Comparison of ENCODE assay signal across 10 mouse cellular contexts in the genomic region with DNA sequence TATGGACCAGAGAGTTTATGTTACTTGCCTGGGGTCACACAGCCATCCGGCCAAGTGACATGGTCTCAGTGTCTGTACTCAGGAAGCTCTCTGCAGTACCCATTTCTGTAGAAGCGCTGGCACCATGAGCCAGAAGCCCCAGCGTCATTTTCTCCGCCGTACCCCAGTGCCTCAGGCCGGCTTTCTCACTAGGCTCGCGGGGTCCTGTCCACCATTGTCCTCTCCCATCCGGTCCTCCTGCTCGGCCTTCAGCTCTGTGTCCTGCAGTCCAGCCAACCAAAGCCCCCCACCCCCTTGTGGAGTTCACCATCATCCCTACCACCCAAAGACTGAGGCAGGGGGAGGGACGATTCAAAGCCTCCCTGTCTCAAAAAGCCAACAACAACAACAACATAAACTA. TPM values are rescaled to one million over a fixed set of nuclear protein-coding genes. Genes with fewer than 3 reads are reported as not detected.
DNase-seq lines count a peak whose midpoint lies in the region; ATAC-seq lines count a peak whose summit lies in the region.
"Had no signal": no experiment of that assay in that cellular context is flagged by ENCODE, and none has a peak within 500 bp of the region (broad histone marks: within the 10 kb centered on the region; RNA-seq: fewer than 3 reads in every experiment).

No protein-coding gene starts in this region.

- no peaks in the 10 kb centered on the region for H3K36me3 ChIP-seq in embryonic facial prominence, embryonic 10.5 days (replicated peaks)
- no peaks in the 10 kb centered on the region for H3K36me3 ChIP-seq in forebrain, embryonic 16.5 days (ENCODE audit: control insufficient read depth, insufficient read depth)
- H3K36me3 ChIP-seq in midbrain, embryonic 15.5 days (replicated peaks): no peaks in the 10 kb centered on the region

- no peak for ATAC-seq in forebrain, embryonic 16.5 days
- no peak for ATAC-seq in midbrain, embryonic 15.5 days (replicated peaks)
- ATAC-seq: Patski had no signal

- H3K27ac ChIP-seq in embryonic facial prominence, embryonic 10.5 days (replicated peaks): no peak overlapping the region
- no peak overlapping the region for H3K27ac ChIP-seq in forebrain, embryonic 16.5 days (ENCODE audit: low read length)
- no peak overlapping the region for H3K27ac ChIP-seq in midbrain, embryonic 15.5 days
- H3K27ac ChIP-seq: macrophage had no signal

- peak overlapping the region; percentile 84 for H3K4me2 ChIP-seq in forebrain, embryonic 16.5 days (ENCODE audit: low read length)
- H3K4me2 ChIP-seq in midbrain, embryonic 15.5 days: peak overlapping the region; percentile 88

- H3K4me3 ChIP-seq in embryonic facial prominence, embryonic 10.5 days: peak overlapping the region; percentile 59; the same call in 1 of the 2 replicates
- peak overlapping the region; percentile 55 for H3K4me3 ChIP-seq in forebrain, embryonic 16.5 days (replicated peaks; ENCODE audit: low read length)
- H3K4me3 ChIP-seq in midbrain, embryonic 15.5 days: no peak overlapping the region

- no peaks in the 10 kb centered on the region for H3K9me3 ChIP-seq in embryonic facial prominence, embryonic 10.5 days
- H3K9me3 ChIP-seq in forebrain, embryonic 16.5 days (ENCODE audit: control insufficient read depth, low read length): no peaks in the 10 kb centered on the region
- no peaks in the 10 kb centered on the region for H3K9me3 ChIP-seq in midbrain, embryonic 15.5 days

- WGBS in embryonic facial prominence, embryonic 10.5 days: 86% methylated on average over 11 of the region's 11 CpGs
- 85% methylated on average over 11 of the region's 11 CpGs for WGBS in forebrain, embryonic 16.5 days
- WGBS in midbrain, embryonic 15.5 days: 84% methylated on average over 11 of the region's 11 CpGs

- DNase-seq in kidney, adult 11 months: peak; percentile 36
- DNase-seq in kidney, adult 18-20 months: no peak
- DNase-seq in embryonic facial prominence, embryonic 10.5 days (ENCODE audit: low spot score): no peak
- DNase-seq in left cerebral cortex, adult 8-10 months (ENCODE audit: low spot score in 2 of 2): no peak
- no peak for DNase-seq in layer of hippocampus, postnatal 25 days (ENCODE audit: extremely low spot score in 1 of 2, low spot score in 1 of 2)
- DNase-seq in left cerebral cortex, adult 9 months (ENCODE audit: low spot score in 2 of 2): no peak

- peaks cover 46% of the 10 kb centered on the region for H3K27me3 ChIP-seq in embryonic facial prominence, embryonic 10.5 days (replicated peaks; ENCODE audit: low read depth, poor library complexity, severe bottlenecking)
- peaks cover 17% of the 10 kb centered on the region for H3K27me3 ChIP-seq in forebrain, embryonic 16.5 days (replicated peaks; ENCODE audit: control insufficient read depth, insufficient read depth, low read length)
- no peaks in the 10 kb centered on the region for H3K27me3 ChIP-seq in midbrain, embryonic 15.5 days (replicated peaks)
- H3K27me3 ChIP-seq: Patski had no signal

- H3K9ac ChIP-seq in forebrain, embryonic 16.5 days (replicated peaks; ENCODE audit: low read depth, low read length): no peak overlapping the region
- H3K9ac ChIP-seq in midbrain, embryonic 15.5 days: peak overlapping the region; percentile 7; the same call in 1 of the 2 replicates

- peaks cover 60% of the 10 kb centered on the region for H3K4me1 ChIP-seq in embryonic facial prominence, embryonic 10.5 days
- H3K4me1 ChIP-seq in forebrain, embryonic 16.5 days (replicated peaks; ENCODE audit: control insufficient read depth, insufficient read depth, low read length): peaks cover 49% of the 10 kb centered on the region
- H3K4me1 ChIP-seq in midbrain, embryonic 15.5 days: peaks cover 63% of the 10 kb centered on the region

RNA-seq across cellular contexts. Expression of gene Car11, which starts 2.0 kb away (rescaled TPM):
- polyA plus RNA-seq in embryonic facial prominence, embryonic 10.5 days (2016; fragmentation: Nextera tagmentation; extraction: Ambion mirVana): 8.5 and 9.1 TPM in 2 replicates
- polyA plus RNA-seq in forebrain, embryonic 16.5 days (2015; fragmentation: Nextera tagmentation; extraction: Ambion mirVana): 40.1 and 64.4 TPM in 2 replicates
- 70.7 and 73.8 TPM in 2 replicates for polyA plus RNA-seq in midbrain, embryonic 15.5 days (2015; fragmentation: Nextera tagmentation; extraction: Ambion mirVana)
- total RNA-seq in left cerebral cortex, adult 8-10 months (2022): 100 to 1,000 TPM; 230 to 247 (median 241) TPM
- total RNA-seq in layer of hippocampus, postnatal 25 days (2021): 100 to 1,000 TPM; 164 to 190 TPM

RNA-seq across cellular contexts. Expression of gene Dbp, which starts 3.3 kb away (rescaled TPM):
- 3.6 and 4.3 TPM in 2 replicates for polyA plus RNA-seq in embryonic facial prominence, embryonic 10.5 days (2016; fragmentation: Nextera tagmentation; extraction: Ambion mirVana)
- 4.1 and 4.3 TPM in 2 replicates for polyA plus RNA-seq in forebrain, embryonic 16.5 days (2015; fragmentation: Nextera tagmentation; extraction: Ambion mirVana)
- polyA plus RNA-seq in midbrain, embryonic 15.5 days (2015; fragmentation: Nextera tagmentation; extraction: Ambion mirVana): 3.3 and 3.8 TPM in 2 replicates
- 100 to 1,000 TPM; 164 to 236 (median 186) TPM for total RNA-seq in left cerebral cortex, adult 8-10 months (2022)
- total RNA-seq in layer of hippocampus, postnatal 25 days (2021): 10 to 100 TPM; 65.3 to 80.4 TPM

RNA-seq across cellular contexts. Expression of gene Sec1, which starts 7.4 kb away (rescaled TPM):
- polyA plus RNA-seq in embryonic facial prominence, embryonic 10.5 days (2016; fragmentation: Nextera tagmentation; extraction: Ambion mirVana): 0.55 and 0.64 TPM in 2 replicates
- polyA plus RNA-seq in forebrain, embryonic 16.5 days (2015; fragmentation: Nextera tagmentation; extraction: Ambion mirVana): 0.10 and 0.25 TPM in 2 replicates
- 0.34 and 0.36 TPM in 2 replicates for polyA plus RNA-seq in midbrain, embryonic 15.5 days (2015; fragmentation: Nextera tagmentation; extraction: Ambion mirVana)
- 1 to 10 TPM in 1 of 4 experiments, under 1 TPM in 3; 0.63 to 1.1 (median 0.87) TPM for total RNA-seq in left cerebral cortex, adult 8-10 months (2022)
- total RNA-seq in layer of hippocampus, postnatal 25 days (2021): under 1 TPM; 0.80 to 0.86 TPM
- polyA plus RNA-seq: macrophage had no signal

RNA-seq across cellular contexts. Expression of gene Rpl18, which starts 13.7 kb away (rescaled TPM):
- polyA plus RNA-seq in embryonic facial prominence, embryonic 10.5 days (2016; fragmentation: Nextera tagmentation; extraction: Ambion mirVana): 1,168 and 1,206 TPM in 2 replicates
- polyA plus RNA-seq in forebrain, embryonic 16.5 days (2015; fragmentation: Nextera tagmentation; extraction: Ambion mirVana): 567 and 579 TPM in 2 replicates
- polyA plus RNA-seq in midbrain, embryonic 15.5 days (2015; fragmentation: Nextera tagmentation; extraction: Ambion mirVana): 537 and 538 TPM in 2 replicates
- 100 to 1,000 TPM; 340 to 384 (median 357) TPM for total RNA-seq in left cerebral cortex, adult 8-10 months (2022)
- 100 to 1,000 TPM; 342 to 393 TPM for total RNA-seq in layer of hippocampus, postnatal 25 days (2021)

RNA-seq across cellular contexts. Expression of gene Sphk2, which starts 16.2 kb away (rescaled TPM):
- polyA plus RNA-seq in embryonic facial prominence, embryonic 10.5 days (2016; fragmentation: Nextera tagmentation; extraction: Ambion mirVana): 41.5 and 42.1 TPM in 2 replicates
- polyA plus RNA-seq in forebrain, embryonic 16.5 days (2015; fragmentation: Nextera tagmentation; extraction: Ambion mirVana): 29.9 and 31.1 TPM in 2 replicates
- 24.5 and 26.4 TPM in 2 replicates for polyA plus RNA-seq in midbrain, embryonic 15.5 days (2015; fragmentation: Nextera tagmentation; extraction: Ambion mirVana)
- total RNA-seq in left cerebral cortex, adult 8-10 months (2022): 10 to 100 TPM; 24.9 to 27.4 (median 25.3) TPM
- 10 to 100 TPM; 33.7 to 34.7 TPM for total RNA-seq in layer of hippocampus, postnatal 25 days (2021)
